Mouse (Mus musculus): Measurements from ENCODE around the gene Dock4. TPM values are rescaled to one million over a fixed set of nuclear protein-coding genes. Genes with fewer than 3 reads are reported as not detected.

Gene Dock4
- total RNA-seq, 2 experiments from 2014 or later = 0.17 to 0.19 TPM

GRCm38 (mm10) chr12:40558600-40558999, 112.8 kb downstream of the Dock4 start:
- ATAC-seq (replicated peaks; ENCODE audit: low FRiP score, poor library complexity, severe bottlenecking) = no peak

- no peak for ATAC-seq (replicated peaks; ENCODE audit: low FRiP score, poor library complexity, severe bottlenecking)
Measured at GRCm38 (mm10) chr12:40559103-40559502, 113.4 kb downstream of the Dock4 start.

- ATAC-seq (replicated peaks; ENCODE audit: low FRiP score, poor library complexity, severe bottlenecking) = no peak
Measured at GRCm38 (mm10) chr12:40563703-40564102, 118.0 kb downstream of the Dock4 start.

- ATAC-seq (replicated peaks; ENCODE audit: low FRiP score, poor library complexity, severe bottlenecking) = no peak
Measured at GRCm38 (mm10) chr12:40564261-40564660, 118.5 kb downstream of the Dock4 start.

- ATAC-seq (replicated peaks; ENCODE audit: low FRiP score, poor library complexity, severe bottlenecking) = no peak
Measured at GRCm38 (mm10) chr12:40568365-40568885, 122.7 kb downstream of the Dock4 start.

- no peak for ATAC-seq (replicated peaks; ENCODE audit: low FRiP score, poor library complexity, severe bottlenecking)
Measured at GRCm38 (mm10) chr12:40568971-40569968, 123.5 kb downstream of the Dock4 start.

- no peak for ATAC-seq (replicated peaks; ENCODE audit: low FRiP score, poor library complexity, severe bottlenecking)
Measured at GRCm38 (mm10) chr12:40570250-40570649, 124.5 kb downstream of the Dock4 start.

- ATAC-seq (replicated peaks; ENCODE audit: low FRiP score, poor library complexity, severe bottlenecking) = no peak
Measured at GRCm38 (mm10) chr12:40574051-40574450, 128.3 kb downstream of the Dock4 start.

GRCm38 (mm10) chr12:40576749-40577148, 131.0 kb downstream of the Dock4 start:
- no peak for ATAC-seq (replicated peaks; ENCODE audit: low FRiP score, poor library complexity, severe bottlenecking)

- ATAC-seq (replicated peaks; ENCODE audit: low FRiP score, poor library complexity, severe bottlenecking) = no peak
Measured at GRCm38 (mm10) chr12:40580351-40580750, 134.6 kb downstream of the Dock4 start.

- no peak for ATAC-seq (replicated peaks; ENCODE audit: low FRiP score, poor library complexity, severe bottlenecking)
Measured at GRCm38 (mm10) chr12:40581037-40581436, 135.3 kb downstream of the Dock4 start.

GRCm38 (mm10) chr12:40582059-40582458, 136.3 kb downstream of the Dock4 start:
- no peak for ATAC-seq (replicated peaks; ENCODE audit: low FRiP score, poor library complexity, severe bottlenecking)

GRCm38 (mm10) chr12:40584526-40585289, 139.0 kb downstream of the Dock4 start:
- no peak for ATAC-seq (replicated peaks; ENCODE audit: low FRiP score, poor library complexity, severe bottlenecking)

GRCm38 (mm10) chr12:40585456-40586141, 139.8 kb downstream of the Dock4 start:
- ATAC-seq (replicated peaks; ENCODE audit: low FRiP score, poor library complexity, severe bottlenecking) = no peak

GRCm38 (mm10) chr12:40594161-40594560, 148.4 kb downstream of the Dock4 start:
- ATAC-seq (replicated peaks; ENCODE audit: low FRiP score, poor library complexity, severe bottlenecking) = no peak

- no peak for ATAC-seq (replicated peaks; ENCODE audit: low FRiP score, poor library complexity, severe bottlenecking)
Measured at GRCm38 (mm10) chr12:40595440-40595839, 149.7 kb downstream of the Dock4 start.

GRCm38 (mm10) chr12:40596020-40596419, 150.3 kb downstream of the Dock4 start:
- ATAC-seq (replicated peaks; ENCODE audit: low FRiP score, poor library complexity, severe bottlenecking) = no peak

- ATAC-seq (replicated peaks; ENCODE audit: low FRiP score, poor library complexity, severe bottlenecking) = no peak
Measured at GRCm38 (mm10) chr12:40596441-40596840, 150.7 kb downstream of the Dock4 start.

- no peak for ATAC-seq (replicated peaks; ENCODE audit: low FRiP score, poor library complexity, severe bottlenecking)
Measured at GRCm38 (mm10) chr12:40599952-40600351, 154.2 kb downstream of the Dock4 start.

GRCm38 (mm10) chr12:40605565-40605964, 159.8 kb downstream of the Dock4 start:
- no peak for ATAC-seq (replicated peaks; ENCODE audit: low FRiP score, poor library complexity, severe bottlenecking)
